Mouse (Mus musculus) activated CD4-positive, CD25-positive, alpha-beta regulatory T cell, adult 9 weeks (primary cell): ENCODE measurements around the gene Rbm10. TPM values are rescaled to one million over a fixed set of nuclear protein-coding genes. Genes with fewer than 3 reads are reported as not detected.

Experiments
- polyA plus RNA-seq: library from polyadenylated mRNA; unstranded; fragments of 100-300 nt; shearing (Covaris generic); gene quantifications from one replicate; pipeline ENCODE4 v1.2.1, GENCODE M21; 2017

The Rbm10 gene
- 84.1 TPM for polyA plus RNA-seq

GRCm38 (mm10) chrX:20617176-20617902, at the start of gene Rbm10, which contains the start of gene Ndufb11:
TSS of gene Rbm10 (plus strand) at chrX:20617503.
TSS of gene Ndufb11 (minus strand) at chrX:20617619.

DNA sequence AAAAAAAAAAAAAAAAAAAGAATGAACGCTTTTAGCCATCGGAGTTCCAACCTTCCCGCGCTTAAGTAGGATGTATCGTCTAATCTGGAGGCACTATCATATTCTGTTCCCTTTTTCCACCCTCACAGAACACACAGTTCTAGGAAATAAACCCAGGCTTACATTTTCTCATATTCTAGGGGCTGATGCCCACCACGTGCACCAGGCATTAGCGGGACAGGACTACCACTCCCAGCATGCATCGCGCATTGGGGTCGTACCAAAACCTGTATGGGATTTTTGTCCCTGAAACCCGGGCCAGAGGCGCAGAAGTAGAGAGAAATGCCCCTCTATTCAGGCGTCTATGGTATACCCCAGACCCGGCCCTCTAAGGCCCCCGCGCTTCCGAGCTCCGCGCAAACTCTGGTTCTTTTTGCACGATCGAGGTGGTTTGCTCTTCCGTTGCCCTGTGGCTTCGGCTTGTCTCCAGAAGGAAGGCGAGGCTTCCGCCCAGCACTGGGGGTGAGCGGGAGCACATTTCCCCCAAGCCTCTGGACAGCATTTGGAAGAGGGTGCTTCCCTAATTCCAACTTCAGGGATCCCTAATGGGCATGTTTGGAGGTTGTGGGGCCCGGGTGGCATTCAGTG, 40.8 kb downstream of the Rbm10 start, which contains the start of gene Uba1:
Gene Uba1, plus strand, starts transcription at position 301 of the 627 bp plus-strand sequence.

DNA sequence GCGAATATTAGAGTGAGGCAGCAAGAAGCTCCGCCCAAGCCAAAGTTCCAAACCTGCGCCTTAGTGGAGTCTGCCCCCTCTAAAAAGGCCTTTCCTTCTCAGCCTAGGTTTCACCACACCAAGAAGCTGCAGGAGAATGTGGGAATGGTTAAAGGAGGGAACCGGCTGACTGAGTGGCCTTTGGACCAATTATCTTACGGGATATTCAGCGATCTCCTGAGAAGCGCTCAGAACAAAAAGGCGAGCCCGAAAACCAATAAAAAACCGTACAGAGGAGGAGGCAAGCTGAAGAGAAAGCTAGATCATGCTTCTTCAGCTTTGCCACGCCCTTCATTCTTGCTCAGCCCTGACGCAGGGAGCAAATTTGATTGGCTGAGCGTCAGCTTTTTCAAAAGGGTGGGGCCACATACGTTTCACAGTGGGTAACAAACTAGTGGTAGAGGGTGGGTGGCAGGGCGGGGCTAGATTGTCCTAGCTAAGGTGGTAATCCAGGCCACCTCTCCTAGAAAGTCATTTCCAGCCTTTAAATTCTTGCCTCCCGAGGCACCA, 70.3 kb downstream of the Rbm10 start, which contains the start of gene Cdk16:
Gene Cdk16, plus strand, starts transcription at position 436 of the 549 bp plus-strand sequence.

Other genes starting within 250 kb of the Rbm10 start
- 3.3 TPM for gene Jade3, start 191.8 kb upstream of the Rbm10 start, polyA plus RNA-seq
- not detected for gene Rgn, start 67.7 kb upstream of the Rbm10 start, polyA plus RNA-seq
- gene Ndufb11, start 116 bp downstream of the Rbm10 start, polyA plus RNA-seq: 180 TPM
- 275 TPM for gene Uba1, start 40.8 kb downstream of the Rbm10 start, polyA plus RNA-seq
- gene Cdk16, start 70.5 kb downstream of the Rbm10 start, polyA plus RNA-seq: 10.6 TPM
- 23.5 TPM for gene Usp11, start 86.4 kb downstream of the Rbm10 start, polyA plus RNA-seq
- gene Araf, start 180.3 kb downstream of the Rbm10 start, polyA plus RNA-seq: 185 TPM